Comparison of ENCODE assay signal across 12 mouse cellular contexts in genomic region chr15:5676704-5677103, GRCm38 (mm10).
"Had no signal": no experiment of that assay in that cellular context is flagged by ENCODE, and none has a peak within 500 bp of the region (broad histone marks: within the 10 kb centered on the region; RNA-seq: fewer than 3 reads in every experiment).

No protein-coding gene starts in this region.

- H3K4me2 ChIP-seq: limb, embryonic 15.5 days; liver, embryonic 12.5 days; midbrain, embryonic 12.5 days; neural tube, embryonic 13.5 days had no signal

- H3K27ac ChIP-seq: limb, embryonic 15.5 days; liver, embryonic 12.5 days; midbrain, embryonic 12.5 days; neural tube, embryonic 13.5 days had no signal

- ATAC-seq: liver, embryonic 12.5 days; midbrain, embryonic 16.5 days had no signal

- DNase-seq: layer of hippocampus, adult 9-11 months; layer of hippocampus, postnatal 36 days; retina, postnatal 1 day; right cerebral cortex, postnatal 4 days; spleen, adult 18-20 months; thymus, adult 18-20 months; thymus, postnatal 14 days had no signal

- H3K9ac ChIP-seq: limb, embryonic 15.5 days; liver, embryonic 12.5 days; midbrain, embryonic 12.5 days; neural tube, embryonic 13.5 days had no signal

- H3K36me3 ChIP-seq: limb, embryonic 15.5 days; liver, embryonic 12.5 days; midbrain, embryonic 12.5 days; neural tube, embryonic 13.5 days had no signal

- H3K4me1 ChIP-seq: limb, embryonic 15.5 days; liver, embryonic 12.5 days; midbrain, embryonic 12.5 days; neural tube, embryonic 13.5 days had no signal

- H3K9me3 ChIP-seq: limb, embryonic 15.5 days; liver, embryonic 12.5 days; midbrain, embryonic 12.5 days; neural tube, embryonic 13.5 days had no signal

- H3K27me3 ChIP-seq: limb, embryonic 15.5 days; liver, embryonic 12.5 days; midbrain, embryonic 12.5 days; neural tube, embryonic 13.5 days had no signal

- H3K4me3 ChIP-seq: limb, embryonic 15.5 days; liver, embryonic 12.5 days; midbrain, embryonic 12.5 days; neural tube, embryonic 13.5 days had no signal
